Mouse (Mus musculus) forebrain, postnatal 0 days (tissue): ENCODE data around the gene Samd4b. TPM values are rescaled to one million over a fixed set of nuclear protein-coding genes. Genes with fewer than 3 reads are reported as not detected.

Experiments used
- ATAC-seq: fragments of 200-750 bp; cut with Nextera tagmentation; 2 replicates; pipeline ENCODE4 v1.8.0; 2017; ENCODE audit warnings: mild to moderate bottlenecking, moderate library complexity
- DNase-seq: peaks from one replicate; pipeline ENCODE4 v3.0.0-alpha.2; 2015
- H3K27ac ChIP-seq: fragments of 300-500 bp; sonication (generic); 2 replicates; pipeline ENCODE4 v1.5.1; 2014; ENCODE audit warnings: low read depth, mild to moderate bottlenecking, antibody characterized with exemption, low read length, moderate library complexity, mixed read lengths
- H3K27me3 ChIP-seq: fragments of 300-500 bp; sonication (generic); 2 replicates; pipeline ENCODE4 v1.6.1; 2014; ENCODE audit warnings: mild to moderate bottlenecking, low read length, mixed read lengths; ENCODE audit not compliant: insufficient read depth
- H3K36me3 ChIP-seq: fragments of 300-500 bp; sonication (generic); 2 replicates; pipeline ENCODE4 v1.6.1; 2014; ENCODE audit warnings: mild to moderate bottlenecking, moderate library complexity; ENCODE audit not compliant: insufficient read depth
- H3K4me1 ChIP-seq: fragments of 300-500 bp; sonication (generic); 2 replicates; pipeline ENCODE4 v1.6.1; 2014; ENCODE audit warnings: antibody characterized with exemption; ENCODE audit not compliant: insufficient read depth
- H3K4me2 ChIP-seq: fragments of 300-500 bp; sonication (generic); 2 replicates; pipeline ENCODE4 v1.6.1; 2014; ENCODE audit warnings: low read depth, mild to moderate bottlenecking, moderate library complexity
- H3K4me3 ChIP-seq: fragments of 300-500 bp; sonication (generic); 2 replicates; pipeline ENCODE4 v1.5.1; 2014; ENCODE audit warnings: low read depth, low read length, mixed read lengths
- H3K9ac ChIP-seq: fragments of 300-500 bp; sonication (generic); 2 replicates; pipeline ENCODE4 v1.6.1; 2014; ENCODE audit warnings: mild to moderate bottlenecking
- H3K9me3 ChIP-seq: fragments of 300-500 bp; sonication (generic); 2 replicates; pipeline ENCODE4 v1.6.1; 2016; ENCODE audit warnings: low read length
- CTCF ChIP-seq: sonication (generic); IDR thresholded peaks from 2 replicates; pipeline ENCODE4 v1.5.1; 2016; ENCODE audit warnings: antibody characterized with exemption, control low read depth, low read depth
- WGBS: fragments of 180-500 bp; shearing (Covaris S2); extraction: QIAGEN DNeasy Blood & Tissue Kit; methylation state at CpG from one replicate; pipeline ENCODE4 v1.1.7; 2014; 5-methylcytosine and 5-hydroxymethylcytosine counted together
- polyA plus RNA-seq: library from polyadenylated mRNA; unstranded; fragments of >200 nt; fragmentation: Nextera tagmentation; extraction: Ambion mirVana; gene quantifications from 2 replicates; pipeline ENCODE4 v1.2.1, GENCODE M21; 2015
- total RNA-seq: library from RNA; depleted of rRNA; stranded (reverse); fragments of >200 nt; gene quantifications from 2 replicates; pipeline ENCODE4 v1.2.3, GENCODE M21; 2014

Samd4b gene
- total and polyA plus RNA-seq, 2 experiments from 2014 or later: 23.3 to 49.1 TPM

GRCm38 (mm10) chr7:28572689-28573088 is 25.3 kb downstream of the Samd4b start:
- H3K9me3 ChIP-seq: no peaks in the 10 kb centered on the region
- H3K4me2 ChIP-seq: no peak overlapping the region
- no peak overlapping the region for H3K4me3 ChIP-seq
- H3K4me1 ChIP-seq: no peaks in the 10 kb centered on the region
- H3K36me3 ChIP-seq: peaks cover 9% of the 10 kb centered on the region; the same call in 1 of the 2 replicates
- no peak overlapping the region for H3K9ac ChIP-seq
- no peak for TF ChIP-seq CTCF
- WGBS: 92% methylated on average over 5 of the region's 5 CpGs
- no peaks in the 10 kb centered on the region for H3K27me3 ChIP-seq
- DNase-seq (no peak), ATAC-seq (no peak)
- no peak overlapping the region for H3K27ac ChIP-seq

DNA sequence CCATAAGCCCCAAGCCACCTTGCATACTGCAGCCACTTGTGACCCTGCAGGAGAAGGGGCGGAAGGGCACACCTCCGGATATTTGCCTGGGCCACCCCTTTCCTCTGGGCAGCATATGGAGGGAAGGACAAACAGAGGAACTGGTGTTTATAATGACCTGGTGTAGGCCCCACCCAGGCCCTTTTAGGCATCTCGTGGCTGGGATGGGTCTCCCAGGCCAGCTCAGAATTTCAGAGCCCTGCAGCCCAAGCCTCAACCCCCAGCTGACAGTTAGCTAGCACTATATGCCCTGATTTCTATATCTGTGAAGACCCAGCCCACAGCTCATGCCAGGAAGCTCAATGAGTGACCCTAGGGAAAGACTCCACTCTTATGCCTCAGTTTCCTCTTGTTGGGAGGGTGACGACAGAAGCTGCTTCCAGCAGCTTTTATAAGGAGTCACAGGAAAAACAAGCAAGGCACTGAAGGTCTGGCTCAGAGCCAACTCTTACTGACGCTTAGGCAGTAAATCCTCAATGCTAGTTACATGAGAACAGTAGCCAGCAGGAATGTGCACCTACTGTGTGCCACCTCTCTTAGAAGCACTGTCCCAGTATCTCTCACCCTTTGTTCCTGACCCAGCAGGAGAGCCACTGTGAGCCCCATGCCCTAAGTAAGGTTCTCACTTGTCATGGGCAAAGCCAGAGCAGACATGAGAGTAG is 26.8 kb downstream of the Samd4b start:
- Histone ChIP-seq H3K27ac (no peak overlapping the region), H3K9me3 (no peaks in the 10 kb centered on the region), H3K4me2 (no peak overlapping the region), H3K4me1 (no peaks in the 10 kb centered on the region), H3K4me3 (no peak overlapping the region), H3K27me3 (no peaks in the 10 kb centered on the region), H3K9ac (no peak overlapping the region), H3K36me3 (peaks cover 24% of the 10 kb centered on the region)
- WGBS: 50% methylated on average over 5 of the region's 5 CpGs
- ATAC-seq: no peak
- DNase-seq: peak; percentile 41
- TF ChIP-seq CTCF: no peak

DNA sequence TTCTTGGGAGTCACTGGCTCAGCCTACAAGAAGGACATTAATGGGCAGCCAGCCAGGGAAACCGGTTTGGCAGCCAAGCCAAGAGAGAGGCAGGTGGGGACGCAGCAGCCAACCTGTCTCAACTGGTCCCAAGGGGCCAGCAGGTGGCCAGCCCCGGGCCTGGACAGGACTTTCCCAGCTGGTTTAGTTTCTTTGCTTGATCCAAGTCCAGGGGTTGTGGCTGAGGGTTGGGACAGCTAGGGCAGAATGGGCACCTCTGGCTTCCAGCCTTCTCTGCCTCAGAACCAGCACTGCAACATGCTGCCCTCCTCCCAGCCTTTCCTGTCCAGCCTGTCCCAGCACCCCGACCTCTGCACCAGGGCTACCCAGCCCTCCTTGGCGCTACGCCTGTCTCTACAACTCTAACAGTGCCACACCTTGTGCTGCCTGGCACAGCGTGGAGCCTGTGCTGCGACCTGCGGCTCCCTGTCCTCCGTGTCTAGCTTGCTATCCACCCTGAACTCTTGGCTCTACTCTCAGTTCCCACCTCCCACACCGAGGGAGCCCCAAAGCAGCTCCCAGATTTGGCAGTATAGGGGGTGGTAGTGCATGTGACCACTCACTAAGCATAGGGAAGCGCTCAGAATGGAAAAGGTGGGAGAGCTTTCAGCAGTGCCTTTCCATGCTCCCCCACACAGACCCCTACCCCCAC is 27.5 kb downstream of the Samd4b start:
- DNase-seq: no peak
- Histone ChIP-seq H3K27me3 (no peaks in the 10 kb centered on the region), H3K27ac (no peak overlapping the region), H3K4me3 (no peak overlapping the region), H3K36me3 (peaks cover 24% of the 10 kb centered on the region), H3K4me1 (no peaks in the 10 kb centered on the region), H3K9ac (no peak overlapping the region), H3K9me3 (no peaks in the 10 kb centered on the region), H3K4me2 (no peak overlapping the region)
- no peak for ATAC-seq
- 61% methylated on average over 12 of the region's 12 CpGs for WGBS
- no peak for TF ChIP-seq CTCF

GRCm38 (mm10) chr7:28568253-28568652 is 29.7 kb downstream of the Samd4b start:
- H3K4me1 ChIP-seq: no peaks in the 10 kb centered on the region
- TF ChIP-seq CTCF: peak; percentile 81
- peaks cover 40% of the 10 kb centered on the region for H3K36me3 ChIP-seq
- no peaks in the 10 kb centered on the region for H3K9me3 ChIP-seq
- H3K27ac ChIP-seq: no peak overlapping the region
- no peak overlapping the region for H3K4me3 ChIP-seq
- H3K27me3 ChIP-seq: no peaks in the 10 kb centered on the region
- ATAC-seq (no peak; the same call in 1 of the 2 replicates), DNase-seq (peak; percentile 59)
- H3K9ac ChIP-seq: no peak overlapping the region
- H3K4me2 ChIP-seq: no peak overlapping the region

GRCm38 (mm10) chr7:28567539-28567938 is 30.4 kb downstream of the Samd4b start:
- Histone ChIP-seq H3K27me3 (no peaks in the 10 kb centered on the region), H3K27ac (no peak overlapping the region), H3K4me3 (no peak overlapping the region), H3K4me2 (no peak overlapping the region), H3K4me1 (no peaks in the 10 kb centered on the region), H3K9me3 (no peaks in the 10 kb centered on the region), H3K9ac (no peak overlapping the region), H3K36me3 (peaks cover 48% of the 10 kb centered on the region)
- no peak for DNase-seq
- no peak for TF ChIP-seq CTCF
- WGBS: 90% methylated on average over 4 of the region's 4 CpGs
- ATAC-seq: no peak

DNA sequence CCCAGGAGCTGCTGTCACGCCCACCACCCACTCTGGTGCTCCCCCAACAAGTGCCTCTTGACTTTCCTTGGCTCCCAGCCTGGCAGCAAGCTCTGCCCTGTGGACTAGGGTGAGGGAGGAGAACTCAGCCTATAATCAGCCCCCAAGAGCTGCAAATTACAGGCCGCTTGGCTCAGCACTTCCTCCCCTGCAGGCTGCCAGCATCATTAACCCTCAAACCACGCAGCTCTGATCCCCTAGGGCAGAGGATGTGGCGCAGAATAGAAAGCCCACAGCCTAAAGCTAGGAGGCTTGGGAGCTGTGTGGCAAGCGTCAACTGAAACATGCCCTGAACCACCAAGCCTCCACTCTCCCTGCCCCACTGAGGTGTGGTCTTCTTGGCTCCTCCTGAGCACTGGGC is 32.5 kb downstream of the Samd4b start:
- DNase-seq (no peak), ATAC-seq (peak; percentile 34; the same call in 1 of the 2 replicates)
- TF ChIP-seq CTCF: no peak
- Histone ChIP-seq H3K36me3 (peaks cover 62% of the 10 kb centered on the region), H3K27me3 (no peaks in the 10 kb centered on the region), H3K4me1 (no peaks in the 10 kb centered on the region), H3K4me2 (no peak overlapping the region), H3K9ac (no peak overlapping the region), H3K27ac (no peak overlapping the region), H3K9me3 (no peaks in the 10 kb centered on the region), H3K4me3 (no peak overlapping the region)
- 69% methylated on average over 5 of the region's 5 CpGs for WGBS

DNA sequence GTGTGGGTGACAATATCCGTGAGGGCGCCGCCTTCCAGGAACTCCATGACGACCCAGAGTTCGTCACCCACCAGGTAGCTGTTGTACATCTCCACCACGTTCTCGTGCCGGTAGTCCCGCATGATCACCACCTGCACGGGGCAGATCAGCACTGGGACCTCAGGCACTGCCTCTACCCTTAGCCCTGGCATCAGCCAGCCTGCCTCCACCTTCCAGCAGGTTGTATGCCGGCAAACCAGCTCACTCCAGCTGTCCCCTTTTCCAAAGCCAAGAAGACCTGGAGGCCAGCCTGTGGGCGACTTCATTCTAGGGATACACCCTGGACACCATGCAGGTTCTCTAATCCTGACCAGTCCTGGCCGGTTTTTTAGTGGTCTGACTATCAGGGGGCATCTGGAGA is 35.0 kb downstream of the Samd4b start:
- H3K36me3 ChIP-seq: peaks cover 76% of the 10 kb centered on the region
- ATAC-seq (no peak), DNase-seq (no peak)
- H3K27me3 ChIP-seq: no peaks in the 10 kb centered on the region
- H3K4me2 ChIP-seq: no peak overlapping the region
- H3K9ac ChIP-seq: no peak overlapping the region
- no peak for TF ChIP-seq CTCF
- no peaks in the 10 kb centered on the region for H3K4me1 ChIP-seq
- no peak overlapping the region for H3K27ac ChIP-seq
- H3K4me3 ChIP-seq: no peak overlapping the region
- WGBS: 91% methylated on average over 13 of the region's 13 CpGs
- H3K9me3 ChIP-seq: no peaks in the 10 kb centered on the region
